Comparison of ENCODE assay signal across 15 mouse cellular contexts in the genomic region with DNA sequence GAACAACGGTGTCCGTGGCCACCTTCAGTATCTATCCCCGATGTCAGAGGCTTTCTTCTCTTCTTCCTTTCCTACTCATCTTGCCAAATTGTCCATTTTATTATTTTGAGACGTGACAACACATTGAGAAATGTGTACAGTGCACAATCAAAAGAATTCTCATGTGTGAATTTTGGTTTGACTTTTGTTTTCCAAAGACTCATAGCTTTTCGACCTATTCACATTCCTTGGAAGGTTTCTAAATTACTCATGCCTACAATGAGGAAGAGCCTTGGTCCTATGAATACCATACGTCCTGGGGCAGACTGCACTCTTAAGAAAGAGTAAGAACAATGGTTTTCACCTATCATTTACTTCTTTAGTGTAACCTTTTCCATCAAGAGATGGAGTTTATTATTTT.
"Had no signal": no experiment of that assay in that cellular context is flagged by ENCODE, and none has a peak within 500 bp of the region (broad histone marks: within the 10 kb centered on the region; RNA-seq: fewer than 3 reads in every experiment).

No protein-coding gene starts in this region.

- DNase-seq: gastrocnemius, adult 2 months; gastrocnemius, postnatal 10 days; gastrocnemius, postnatal 25 days; heart, adult 2 months; heart, postnatal 14 days; heart, postnatal 36 days; kidney, adult 11 months; kidney, adult 2 months; kidney, adult 9 months; kidney, postnatal 14 days; kidney, postnatal 36 days; layer of hippocampus, adult 9-11 months; layer of hippocampus, postnatal 36 days; liver; liver, embryonic 13.5 days had no signal
